Mouse (Mus musculus) neural tube, embryonic 15.5 days (tissue): ENCODE data around the gene Clcnkb. TPM values are rescaled to one million over a fixed set of nuclear protein-coding genes. Genes with fewer than 3 reads are reported as not detected.

Experiments
- ATAC-seq: fragments of 200-750 bp; cut with Nextera tagmentation; 2 replicates; pipeline ENCODE4 v1.8.0; 2017; ENCODE audit warnings: mild to moderate bottlenecking, moderate TSS enrichment, moderate library complexity; ENCODE audit not compliant: low FRiP score
- H3K27ac ChIP-seq: fragments of 300-500 bp; sonication (generic); replicated peaks from 2 replicates; pipeline ENCODE4 v1.5.1; 2015; ENCODE audit warnings: mild to moderate bottlenecking, inconsistent platforms
- H3K27me3 ChIP-seq: fragments of 300-500 bp; sonication (generic); replicated peaks from 2 replicates; pipeline ENCODE4 v1.6.1; 2015; ENCODE audit warnings: inconsistent platforms
- H3K36me3 ChIP-seq: fragments of 300-500 bp; sonication (generic); 2 replicates; pipeline ENCODE4 v1.6.1; 2015; ENCODE audit warnings: inconsistent platforms
- H3K4me1 ChIP-seq: fragments of 300-500 bp; sonication (generic); 2 replicates; pipeline ENCODE4 v1.6.1; 2015; ENCODE audit warnings: inconsistent platforms
- H3K4me2 ChIP-seq: fragments of 300-500 bp; sonication (generic); 2 replicates; pipeline ENCODE4 v1.6.1; 2015; ENCODE audit warnings: inconsistent platforms, mild to moderate bottlenecking, moderate library complexity
- H3K4me3 ChIP-seq: fragments of 300-500 bp; sonication (generic); replicated peaks from 2 replicates; pipeline ENCODE4 v1.5.1; 2015; ENCODE audit warnings: mild to moderate bottlenecking, inconsistent platforms
- H3K9ac ChIP-seq: fragments of 300-500 bp; sonication (generic); replicated peaks from 2 replicates; pipeline ENCODE4 v1.6.1; 2015; ENCODE audit warnings: mild to moderate bottlenecking, inconsistent platforms
- H3K9me3 ChIP-seq: fragments of 300-500 bp; sonication (generic); replicated peaks from 2 replicates; pipeline ENCODE4 v1.6.1; 2016; ENCODE audit warnings: inconsistent platforms
- WGBS: fragments of 180-500 bp; shearing (Covaris S2); methylation state at CpG from one replicate; pipeline ENCODE4 v1.1.7; 2015; ENCODE audit warnings: mixed read lengths; 5-methylcytosine and 5-hydroxymethylcytosine counted together
- polyA plus RNA-seq: library from polyadenylated mRNA; unstranded; fragments of >200 nt; fragmentation: Nextera tagmentation; extraction: Ambion mirVana; gene quantifications from 2 replicates; pipeline ENCODE4 v1.2.1, GENCODE M21; 2015

The Clcnkb gene
- polyA plus RNA-seq, 1 experiment from 2014 or later: 0.27 TPM

DNA sequence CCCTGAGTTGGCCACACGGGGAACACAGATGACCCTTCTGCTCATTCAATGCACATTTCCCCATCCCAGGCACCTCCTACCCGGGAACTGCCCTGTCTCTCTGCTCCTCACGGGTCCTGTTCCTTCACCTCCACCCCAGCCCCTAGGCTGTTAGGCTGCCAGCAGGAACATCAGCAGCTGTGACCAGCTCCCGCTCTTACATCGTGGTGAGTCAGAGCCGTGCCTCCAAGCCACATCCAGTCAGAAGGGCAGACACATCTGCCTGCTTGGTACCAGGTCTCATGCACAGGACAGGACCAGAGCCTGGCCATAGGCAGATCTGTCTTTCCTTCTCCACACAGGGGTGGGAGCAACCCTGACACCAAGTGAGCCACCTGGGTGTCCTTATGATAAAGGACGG, 49.9 kb downstream of the Clcnkb start:
- WGBS: 59% methylated on average over 7 of the region's 7 CpGs

DNA sequence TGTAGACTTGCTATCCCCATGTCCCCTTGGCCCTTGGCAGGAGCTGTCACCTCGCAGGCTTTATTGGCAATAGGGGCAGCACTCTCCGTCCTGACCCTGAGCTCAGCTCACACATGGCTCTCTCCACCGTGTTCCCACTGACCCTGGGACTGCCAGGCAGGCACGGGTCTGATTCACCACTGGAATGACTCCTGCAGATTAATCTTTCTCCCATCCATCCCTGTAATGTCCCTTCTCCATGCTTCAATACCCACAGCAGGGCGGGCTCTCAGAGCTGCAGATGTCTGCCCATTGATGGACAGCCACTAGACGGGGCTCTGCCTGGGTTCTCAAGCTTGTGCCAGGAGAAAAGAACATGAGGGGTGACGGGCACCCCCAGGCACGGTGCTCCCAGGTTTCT, 50.7 kb downstream of the Clcnkb start:
- Histone ChIP-seq H3K36me3 (no peaks in the 10 kb centered on the region), H3K9me3 (no peaks in the 10 kb centered on the region), H3K27me3 (peaks cover 25% of the 10 kb centered on the region), H3K27ac (no peak overlapping the region), H3K4me1 (peaks cover 15% of the 10 kb centered on the region; the same call in 1 of the 2 replicates), H3K4me2 (no peak overlapping the region), H3K9ac (no peak overlapping the region), H3K4me3 (no peak overlapping the region)
- WGBS: 48% methylated on average over 8 of the region's 8 CpGs
- no peak for ATAC-seq

More for the DNA sequence above, 49.9 kb downstream of the Clcnkb start:
- no peak overlapping the region for H3K9ac ChIP-seq
- peaks cover 25% of the 10 kb centered on the region for H3K27me3 ChIP-seq
- H3K4me1 ChIP-seq: peaks cover 15% of the 10 kb centered on the region; the same call in 1 of the 2 replicates
- no peaks in the 10 kb centered on the region for H3K36me3 ChIP-seq
- H3K4me3 ChIP-seq: no peak overlapping the region
- no peaks in the 10 kb centered on the region for H3K9me3 ChIP-seq
- ATAC-seq: no peak
- no peak overlapping the region for H3K27ac ChIP-seq
- no peak overlapping the region for H3K4me2 ChIP-seq

DNA sequence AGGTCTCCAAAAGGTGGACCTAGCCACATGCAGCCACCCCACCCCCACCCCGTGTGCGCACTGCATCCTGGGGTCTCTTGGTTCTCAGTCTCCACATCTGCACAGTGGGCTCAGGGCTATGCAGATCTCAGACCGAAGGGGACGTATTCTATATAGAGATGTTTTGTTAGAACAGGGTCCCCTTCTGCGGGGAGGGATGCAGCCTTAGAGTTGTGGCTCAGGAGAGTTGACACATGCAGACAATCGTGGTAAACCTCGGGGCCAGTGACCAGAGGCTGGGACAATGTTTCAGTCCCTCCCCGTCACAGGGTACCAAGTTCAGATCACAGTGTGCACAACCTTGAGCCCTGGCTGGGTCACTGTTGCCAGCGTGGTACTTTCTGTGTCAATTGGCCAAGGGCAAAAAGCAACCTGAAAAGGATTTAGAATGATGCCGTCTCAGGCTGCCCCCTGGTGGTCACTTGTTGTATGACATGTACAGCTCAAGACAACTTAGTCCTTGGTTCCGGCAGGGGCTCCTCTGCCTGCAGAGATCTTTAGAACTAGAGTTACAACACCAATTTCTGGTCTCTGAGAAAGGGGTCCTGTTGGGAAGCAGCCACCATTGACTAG, 52.8 kb downstream of the Clcnkb start:
- 31% methylated on average over 11 of the region's 11 CpGs for WGBS
- H3K9ac ChIP-seq: no peak overlapping the region

DNA sequence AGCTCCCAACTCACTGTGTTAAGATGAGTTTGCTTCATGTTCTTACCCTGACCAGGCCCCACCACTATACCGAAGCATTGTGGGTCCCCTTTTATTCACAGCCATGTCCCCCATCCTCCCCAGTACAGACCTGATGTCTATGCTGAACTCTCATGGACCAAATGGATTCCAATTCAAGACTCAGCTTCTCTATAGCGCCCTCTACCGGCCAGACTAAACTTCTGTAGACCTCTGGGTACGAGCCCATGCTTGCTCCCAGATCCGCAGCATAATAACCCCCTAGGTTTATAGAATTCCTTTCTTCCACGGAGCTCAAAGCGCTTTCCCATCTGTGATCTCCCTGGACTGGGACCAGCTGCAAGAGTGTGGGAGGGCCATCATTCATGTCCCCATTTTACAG, 55.0 kb downstream of the Clcnkb start:
- Histone ChIP-seq H3K4me1 (peaks cover 8% of the 10 kb centered on the region), H3K27ac (no peak overlapping the region), H3K4me2 (no peak overlapping the region), H3K9me3 (no peaks in the 10 kb centered on the region), H3K4me3 (no peak overlapping the region), H3K9ac (no peak overlapping the region), H3K36me3 (no peaks in the 10 kb centered on the region), H3K27me3 (peaks cover 11% of the 10 kb centered on the region)
- ATAC-seq: no peak
- 34% methylated on average over 7 of the region's 7 CpGs for WGBS

More for the DNA sequence above, 52.8 kb downstream of the Clcnkb start:
- no peaks in the 10 kb centered on the region for H3K9me3 ChIP-seq
- 0 out of 2 replicates have a peak, but pooled peaks have one; percentile 15 for ATAC-seq
- no peak overlapping the region for H3K4me2 ChIP-seq
- H3K27me3 ChIP-seq: peaks cover 25% of the 10 kb centered on the region
- no peaks in the 10 kb centered on the region for H3K36me3 ChIP-seq
- H3K4me3 ChIP-seq: no peak overlapping the region
- no peak overlapping the region for H3K27ac ChIP-seq
- H3K4me1 ChIP-seq: peaks cover 13% of the 10 kb centered on the region

DNA sequence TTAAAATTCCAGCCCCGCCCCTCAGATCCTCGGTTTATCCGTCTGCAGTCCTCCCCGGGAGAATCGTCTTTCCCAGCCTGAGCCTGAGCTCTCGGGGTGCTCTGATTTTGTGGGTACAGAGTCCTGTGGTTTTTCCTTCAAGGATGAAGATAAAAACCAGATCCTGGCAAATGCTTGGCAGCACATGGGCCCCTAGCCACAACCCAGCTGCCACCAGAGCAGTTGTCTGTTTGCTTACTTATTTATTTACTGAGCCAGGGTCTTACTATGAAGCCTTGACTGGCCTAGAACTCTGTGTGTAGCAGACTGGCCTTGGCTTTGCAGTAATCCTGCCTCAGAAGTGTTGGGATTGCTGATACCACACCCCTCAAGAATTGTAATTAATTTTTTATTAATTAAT, 56.6 kb downstream of the Clcnkb start:
- H3K4me2 ChIP-seq: no peak overlapping the region
- 87% methylated on average over 6 of the region's 6 CpGs for WGBS
- peaks cover 8% of the 10 kb centered on the region for H3K4me1 ChIP-seq
- no peak overlapping the region for H3K27ac ChIP-seq
- H3K9ac ChIP-seq: no peak overlapping the region
- peaks cover 3% of the 10 kb centered on the region; the same call in 1 of the 2 replicates for H3K27me3 ChIP-seq
- H3K36me3 ChIP-seq: no peaks in the 10 kb centered on the region
- H3K4me3 ChIP-seq: no peak overlapping the region
- H3K9me3 ChIP-seq: no peaks in the 10 kb centered on the region
- no peak for ATAC-seq

DNA sequence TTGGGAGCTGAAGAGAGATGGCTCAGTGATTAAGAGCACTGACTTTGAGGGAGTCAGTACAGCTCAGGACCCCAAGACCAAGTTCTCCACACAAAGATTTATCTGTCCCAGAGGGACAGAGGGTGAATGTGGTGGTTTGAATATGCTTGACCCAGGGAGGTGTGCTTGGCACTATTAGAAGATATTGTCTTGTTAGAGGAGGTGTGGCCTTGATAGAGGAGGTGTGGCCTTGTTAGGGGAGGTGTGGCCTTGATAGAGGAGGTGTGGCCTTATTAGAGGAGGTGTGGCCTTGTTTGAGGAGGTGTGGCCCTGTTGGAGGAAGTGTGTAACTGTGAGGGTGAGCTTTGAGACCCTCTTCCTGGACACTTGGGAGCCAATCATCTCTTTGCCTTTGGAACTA, 58.0 kb downstream of the Clcnkb start:
- Histone ChIP-seq H3K27me3 (no peaks in the 10 kb centered on the region), H3K9me3 (no peaks in the 10 kb centered on the region), H3K36me3 (no peaks in the 10 kb centered on the region), H3K4me1 (peaks cover 4% of the 10 kb centered on the region), H3K4me3 (no peak overlapping the region), H3K4me2 (no peak overlapping the region), H3K9ac (no peak overlapping the region), H3K27ac (no peak overlapping the region)
- no peak for ATAC-seq

Other genes with a start within 250 kb of the Clcnkb start
- 8.9 and 9.0 TPM in 2 replicates for gene Rsg1, start 202.1 kb downstream of the Clcnkb start, polyA plus RNA-seq
- gene Arhgef19, start 176.5 kb downstream of the Clcnkb start, polyA plus RNA-seq: 1.3 and 3.8 TPM in 2 replicates
- gene Epha2, start 114.8 kb downstream of the Clcnkb start, polyA plus RNA-seq: 0.87 and 1.9 TPM in 2 replicates
- 35.2 and 42.5 TPM in 2 replicates for gene Fam131c, start 47.8 kb downstream of the Clcnkb start, polyA plus RNA-seq
- 0.33 TPM in 1 of 2 replicates, not detected in the other for gene Clcnka, start 17.3 kb downstream of the Clcnkb start, polyA plus RNA-seq
- 0.31 and 1.0 TPM in 2 replicates for gene Hspb7, start 4.8 kb upstream of the Clcnkb start, polyA plus RNA-seq
- 0.27 and 0.58 TPM in 2 replicates for gene Srarp, start 20.1 kb upstream of the Clcnkb start, polyA plus RNA-seq
- 34.8 and 34.9 TPM in 2 replicates for gene Zbtb17, start 28.6 kb upstream of the Clcnkb start, polyA plus RNA-seq
- gene Spen, start 122.6 kb upstream of the Clcnkb start, polyA plus RNA-seq: 13.4 and 13.7 TPM in 2 replicates
- gene Fblim1, start 190.1 kb upstream of the Clcnkb start, polyA plus RNA-seq: 31.0 and 32.2 TPM in 2 replicates
- 0.18 and 0.88 TPM in 2 replicates for gene Tmem82, start 202.6 kb upstream of the Clcnkb start, polyA plus RNA-seq
- gene Slc25a34, start 207.8 kb upstream of the Clcnkb start, polyA plus RNA-seq: 0.10 and 0.28 TPM in 2 replicates
- 6.8 and 8.1 TPM in 2 replicates for gene Plekhm2, start 248.9 kb upstream of the Clcnkb start, polyA plus RNA-seq